ENCODE assay signal across 18 mouse cellular contexts in genomic region chr4:124667476-124668033, GRCm38 (mm10). TPM values are rescaled to one million over a fixed set of nuclear protein-coding genes. Genes with fewer than 3 reads are reported as not detected.
DNase-seq lines count a peak whose midpoint lies in the region; ATAC-seq and TF ChIP-seq lines count a peak whose summit lies in the region.
"Had no signal": no experiment of that assay in that cellular context is flagged by ENCODE, and none has a peak within 500 bp of the region (broad histone marks: within the 10 kb centered on the region; RNA-seq: fewer than 3 reads in every experiment).

No protein-coding gene starts in this region.

- peaks cover 58% of the 10 kb centered on the region for H3K4me1 ChIP-seq in forebrain, embryonic 12.5 days
- peaks cover 14% of the 10 kb centered on the region for H3K4me1 ChIP-seq in forebrain, postnatal 0 days (ENCODE audit: insufficient read depth)
- H3K4me1 ChIP-seq in midbrain, embryonic 10.5 days: peaks cover 80% of the 10 kb centered on the region
- H3K4me1 ChIP-seq in midbrain, embryonic 15.5 days: peaks cover 36% of the 10 kb centered on the region
- H3K4me1 ChIP-seq in hindbrain, embryonic 12.5 days: peaks cover 51% of the 10 kb centered on the region
- peaks cover 20% of the 10 kb centered on the region for H3K4me1 ChIP-seq in neural tube, embryonic 14.5 days (ENCODE audit: control insufficient read depth, insufficient read depth, low read length)

- no peak for DNase-seq in forebrain, postnatal 0 days
- DNase-seq in midbrain, embryonic 10.5 days (ENCODE audit: low spot score): peak; percentile 53
- DNase-seq in ovary, postnatal 14 days (ENCODE audit: low spot score): no peak
- DNase-seq: cerebellum, adult 2 months; gastrocnemius, postnatal 25 days; heart, postnatal 14 days; lung, embryonic 14.5 days; thymus, postnatal 36 days had no signal

- ATAC-seq in forebrain, embryonic 12.5 days (ENCODE audit: low FRiP score): no peak; the same call in 1 of the 2 replicates
- ATAC-seq in forebrain, postnatal 0 days: no peak
- ATAC-seq in midbrain, embryonic 15.5 days (replicated peaks): no peak
- peak; percentile 30 for ATAC-seq in hindbrain, embryonic 12.5 days (ENCODE audit: low FRiP score)
- no peak for ATAC-seq in neural tube, embryonic 14.5 days (ENCODE audit: low read depth)

- no peak for TF ChIP-seq CTCF in forebrain, postnatal 0 days (IDR thresholded peaks at IDR 0.05; ENCODE audit: low read depth)

- no peak overlapping the region for H3K4me3 ChIP-seq in forebrain, embryonic 12.5 days (replicated peaks)
- no peak overlapping the region for H3K4me3 ChIP-seq in forebrain, postnatal 0 days (ENCODE audit: low read depth, low read length)
- peak overlapping the region; percentile 46 for H3K4me3 ChIP-seq in midbrain, embryonic 10.5 days
- H3K4me3 ChIP-seq in midbrain, embryonic 15.5 days: no peak overlapping the region
- no peak overlapping the region for H3K4me3 ChIP-seq in hindbrain, embryonic 12.5 days
- no peak overlapping the region for H3K4me3 ChIP-seq in neural tube, embryonic 14.5 days (ENCODE audit: low read depth, low read length)
- H3K4me3 ChIP-seq: embryonic facial prominence, embryonic 15.5 days had no signal

- no peaks in the 10 kb centered on the region for H3K9me3 ChIP-seq in forebrain, embryonic 12.5 days
- H3K9me3 ChIP-seq in forebrain, postnatal 0 days (ENCODE audit: low read length): no peaks in the 10 kb centered on the region
- no peaks in the 10 kb centered on the region for H3K9me3 ChIP-seq in midbrain, embryonic 10.5 days (replicated peaks)
- H3K9me3 ChIP-seq in midbrain, embryonic 15.5 days: no peaks in the 10 kb centered on the region
- H3K9me3 ChIP-seq in hindbrain, embryonic 12.5 days (replicated peaks): no peaks in the 10 kb centered on the region
- H3K9me3 ChIP-seq in neural tube, embryonic 14.5 days (ENCODE audit: control insufficient read depth, low read length): no peaks in the 10 kb centered on the region
- H3K9me3 ChIP-seq: embryonic facial prominence, embryonic 15.5 days had no signal

- peak overlapping the region; percentile 38; the same call in 1 of the 2 replicates for H3K9ac ChIP-seq in forebrain, embryonic 12.5 days
- H3K9ac ChIP-seq in forebrain, postnatal 0 days: no peak overlapping the region
- no peak overlapping the region for H3K9ac ChIP-seq in midbrain, embryonic 15.5 days
- H3K9ac ChIP-seq in hindbrain, embryonic 12.5 days: peak overlapping the region; percentile 38; the same call in 1 of the 2 replicates
- H3K9ac ChIP-seq in neural tube, embryonic 14.5 days (replicated peaks; ENCODE audit: low read depth, low read length): no peak overlapping the region; the same call in 1 of the 2 replicates
- H3K9ac ChIP-seq: embryonic facial prominence, embryonic 15.5 days; lung, embryonic 14.5 days had no signal

- 11% methylated on average over 14 of the region's 14 CpGs for WGBS in forebrain, embryonic 12.5 days
- 35% methylated on average over 14 of the region's 14 CpGs for WGBS in forebrain, postnatal 0 days
- 11% methylated on average over 14 of the region's 14 CpGs for WGBS in midbrain, embryonic 10.5 days
- WGBS in midbrain, embryonic 15.5 days: 20% methylated on average over 14 of the region's 14 CpGs
- 19% methylated on average over 14 of the region's 14 CpGs for WGBS in hindbrain, embryonic 12.5 days
- WGBS in neural tube, embryonic 14.5 days: 12% methylated on average over 14 of the region's 14 CpGs

- H3K36me3 ChIP-seq in forebrain, embryonic 12.5 days (replicated peaks): no peaks in the 10 kb centered on the region
- no peaks in the 10 kb centered on the region for H3K36me3 ChIP-seq in forebrain, postnatal 0 days (ENCODE audit: insufficient read depth)
- H3K36me3 ChIP-seq in midbrain, embryonic 10.5 days: no peaks in the 10 kb centered on the region
- H3K36me3 ChIP-seq in midbrain, embryonic 15.5 days (replicated peaks): no peaks in the 10 kb centered on the region
- no peaks in the 10 kb centered on the region for H3K36me3 ChIP-seq in hindbrain, embryonic 12.5 days
- no peaks in the 10 kb centered on the region for H3K36me3 ChIP-seq in neural tube, embryonic 14.5 days (ENCODE audit: control insufficient read depth, insufficient read depth, low read length)
- H3K36me3 ChIP-seq: embryonic facial prominence, embryonic 15.5 days had no signal

- H3K4me2 ChIP-seq in forebrain, embryonic 12.5 days: peak overlapping the region; percentile 34
- H3K4me2 ChIP-seq in forebrain, postnatal 0 days (ENCODE audit: low read depth): no peak overlapping the region
- H3K4me2 ChIP-seq in midbrain, embryonic 15.5 days: no peak overlapping the region; the same call in 1 of the 2 replicates
- H3K4me2 ChIP-seq in hindbrain, embryonic 12.5 days (replicated peaks): peak overlapping the region; percentile 30
- no peak overlapping the region for H3K4me2 ChIP-seq in neural tube, embryonic 14.5 days (ENCODE audit: low read depth, low read length)
- H3K4me2 ChIP-seq: embryonic facial prominence, embryonic 15.5 days; liver, embryonic 11.5 days; lung, embryonic 14.5 days had no signal

- peaks cover 93% of the 10 kb centered on the region for H3K27me3 ChIP-seq in forebrain, embryonic 12.5 days
- H3K27me3 ChIP-seq in forebrain, postnatal 0 days (ENCODE audit: insufficient read depth, low read length): no peaks in the 10 kb centered on the region
- peaks cover 97% of the 10 kb centered on the region for H3K27me3 ChIP-seq in midbrain, embryonic 10.5 days (ENCODE audit: low read depth, poor library complexity, severe bottlenecking)
- peaks cover 1% of the 10 kb centered on the region; the same call in 1 of the 2 replicates for H3K27me3 ChIP-seq in midbrain, embryonic 15.5 days (replicated peaks)
- H3K27me3 ChIP-seq in hindbrain, embryonic 12.5 days: peaks cover 63% of the 10 kb centered on the region
- H3K27me3 ChIP-seq in neural tube, embryonic 14.5 days (ENCODE audit: control insufficient read depth, insufficient read depth, low read length): peaks cover 7% of the 10 kb centered on the region

- peak overlapping the region; percentile 66 for H3K27ac ChIP-seq in forebrain, embryonic 12.5 days
- no peak overlapping the region for H3K27ac ChIP-seq in forebrain, postnatal 0 days (ENCODE audit: low read depth, low read length)
- H3K27ac ChIP-seq in midbrain, embryonic 10.5 days (replicated peaks): peak overlapping the region; percentile 90
- H3K27ac ChIP-seq in midbrain, embryonic 15.5 days: no peak overlapping the region
- H3K27ac ChIP-seq in hindbrain, embryonic 12.5 days: peak overlapping the region; percentile 86
- peak overlapping the region; percentile 34; the same call in 1 of the 2 replicates for H3K27ac ChIP-seq in neural tube, embryonic 14.5 days (ENCODE audit: low read depth, low read length)
- H3K27ac ChIP-seq: embryonic facial prominence, embryonic 15.5 days; macrophage had no signal

RNA-seq across cellular contexts. Expression of gene Pou3f1, which starts 10.9 kb away (rescaled TPM):
- 16.0 and 21.6 TPM in 2 replicates for polyA plus RNA-seq in forebrain, embryonic 12.5 days (2016; fragmentation: Nextera tagmentation; extraction: Ambion mirVana)
- 19.7 and 30.5 TPM in 2 replicates for total RNA-seq in forebrain, postnatal 0 days (2014; rRNA removed)
- polyA plus RNA-seq in forebrain, postnatal 0 days (2015; fragmentation: Nextera tagmentation; extraction: Ambion mirVana): 20.2 and 31.1 TPM in 2 replicates
- polyA plus RNA-seq in midbrain, embryonic 10.5 days (2016; fragmentation: Nextera tagmentation; extraction: Ambion mirVana): 13.8 and 18.2 TPM in 2 replicates
- polyA plus RNA-seq in midbrain, embryonic 15.5 days (2015; fragmentation: Nextera tagmentation; extraction: Ambion mirVana): 16.8 and 22.6 TPM in 2 replicates
- 24.2 and 24.4 TPM in 2 replicates for polyA plus RNA-seq in hindbrain, embryonic 12.5 days (2016; fragmentation: Nextera tagmentation; extraction: Ambion mirVana)
- polyA plus RNA-seq in neural tube, embryonic 14.5 days (2014; fragmentation: Nextera tagmentation; extraction: Ambion mirVana): 6.7 and 7.8 TPM in 2 replicates

RNA-seq across cellular contexts. Expression of gene Utp11, which starts 25.8 kb away (rescaled TPM):
- 63.8 and 64.0 TPM in 2 replicates for polyA plus RNA-seq in forebrain, embryonic 12.5 days (2016; fragmentation: Nextera tagmentation; extraction: Ambion mirVana)
- 14.2 and 16.2 TPM in 2 replicates for total RNA-seq in forebrain, postnatal 0 days (2014; rRNA removed)
- 30.9 and 33.0 TPM in 2 replicates for polyA plus RNA-seq in forebrain, postnatal 0 days (2015; fragmentation: Nextera tagmentation; extraction: Ambion mirVana)
- polyA plus RNA-seq in midbrain, embryonic 10.5 days (2016; fragmentation: Nextera tagmentation; extraction: Ambion mirVana): 63.6 and 68.0 TPM in 2 replicates
- 36.8 and 41.8 TPM in 2 replicates for polyA plus RNA-seq in midbrain, embryonic 15.5 days (2015; fragmentation: Nextera tagmentation; extraction: Ambion mirVana)
- polyA plus RNA-seq in hindbrain, embryonic 12.5 days (2016; fragmentation: Nextera tagmentation; extraction: Ambion mirVana): 60.7 and 68.8 TPM in 2 replicates
- polyA plus RNA-seq in neural tube, embryonic 14.5 days (2014; fragmentation: Nextera tagmentation; extraction: Ambion mirVana): 33.9 and 39.2 TPM in 2 replicates

RNA-seq across cellular contexts. Expression of gene Fhl3, which starts 32.9 kb away (rescaled TPM):
- polyA plus RNA-seq in forebrain, embryonic 12.5 days (2016; fragmentation: Nextera tagmentation; extraction: Ambion mirVana): 2.2 TPM in 2 replicates
- 2.5 and 3.0 TPM in 2 replicates for total RNA-seq in forebrain, postnatal 0 days (2014; rRNA removed)
- 1.4 and 2.0 TPM in 2 replicates for polyA plus RNA-seq in forebrain, postnatal 0 days (2015; fragmentation: Nextera tagmentation; extraction: Ambion mirVana)
- polyA plus RNA-seq in midbrain, embryonic 10.5 days (2016; fragmentation: Nextera tagmentation; extraction: Ambion mirVana): 4.6 and 5.8 TPM in 2 replicates
- 1.6 and 2.2 TPM in 2 replicates for polyA plus RNA-seq in midbrain, embryonic 15.5 days (2015; fragmentation: Nextera tagmentation; extraction: Ambion mirVana)
- polyA plus RNA-seq in hindbrain, embryonic 12.5 days (2016; fragmentation: Nextera tagmentation; extraction: Ambion mirVana): 3.3 and 6.8 TPM in 2 replicates
- 0.60 and 1.5 TPM in 2 replicates for polyA plus RNA-seq in neural tube, embryonic 14.5 days (2014; fragmentation: Nextera tagmentation; extraction: Ambion mirVana)

RNA-seq across cellular contexts. Expression of gene Sf3a3, which starts 47.0 kb away (rescaled TPM):
- polyA plus RNA-seq in forebrain, embryonic 12.5 days (2016; fragmentation: Nextera tagmentation; extraction: Ambion mirVana): 203 and 204 TPM in 2 replicates
- 46.3 and 54.4 TPM in 2 replicates for total RNA-seq in forebrain, postnatal 0 days (2014; rRNA removed)
- polyA plus RNA-seq in forebrain, postnatal 0 days (2015; fragmentation: Nextera tagmentation; extraction: Ambion mirVana): 68.3 and 84.1 TPM in 2 replicates
- 247 and 256 TPM in 2 replicates for polyA plus RNA-seq in midbrain, embryonic 10.5 days (2016; fragmentation: Nextera tagmentation; extraction: Ambion mirVana)
- 110 and 112 TPM in 2 replicates for polyA plus RNA-seq in midbrain, embryonic 15.5 days (2015; fragmentation: Nextera tagmentation; extraction: Ambion mirVana)
- 157 and 164 TPM in 2 replicates for polyA plus RNA-seq in hindbrain, embryonic 12.5 days (2016; fragmentation: Nextera tagmentation; extraction: Ambion mirVana)
- polyA plus RNA-seq in neural tube, embryonic 14.5 days (2014; fragmentation: Nextera tagmentation; extraction: Ambion mirVana): 89.9 and 93.2 TPM in 2 replicates

RNA-seq across cellular contexts. Expression of gene 3100002H09Rik, which starts 57.0 kb away (rescaled TPM):
- 0.47 and 0.74 TPM in 2 replicates for polyA plus RNA-seq in forebrain, embryonic 12.5 days (2016; fragmentation: Nextera tagmentation; extraction: Ambion mirVana)
- 0.23 TPM in 1 of 2 replicates, not detected in the other for total RNA-seq in forebrain, postnatal 0 days (2014; rRNA removed)
- polyA plus RNA-seq in forebrain, postnatal 0 days (2015; fragmentation: Nextera tagmentation; extraction: Ambion mirVana): 0.18 TPM in 1 of 2 replicates, not detected in the other
- 0.73 and 1.9 TPM in 2 replicates for polyA plus RNA-seq in midbrain, embryonic 10.5 days (2016; fragmentation: Nextera tagmentation; extraction: Ambion mirVana)
- polyA plus RNA-seq in midbrain, embryonic 15.5 days (2015; fragmentation: Nextera tagmentation; extraction: Ambion mirVana): 0.98 and 1.3 TPM in 2 replicates
- polyA plus RNA-seq in hindbrain, embryonic 12.5 days (2016; fragmentation: Nextera tagmentation; extraction: Ambion mirVana): 0.75 and 1.0 TPM in 2 replicates
- polyA plus RNA-seq in neural tube, embryonic 14.5 days (2014; fragmentation: Nextera tagmentation; extraction: Ambion mirVana): 0.32 TPM in 1 of 2 replicates, not detected in the other
- total RNA-seq: ES-E14; gastrocnemius, postnatal 25 days; heart, postnatal 14 days had no signal
- polyA plus RNA-seq: C2C12; cerebellum, adult 2 months; intestine, embryonic 14.5 days; liver, embryonic 11.5 days; lung, embryonic 14.5 days had no signal

Comparison
In these comparisons a context has a peak if more than half of its experiments do, and no peak if none do; other contexts are left out.
1. H3K27ac ChIP-seq: peak in forebrain, embryonic 12.5 days (single experiment), midbrain, embryonic 10.5 days (single experiment), hindbrain, embryonic 12.5 days (single experiment) and neural tube, embryonic 14.5 days (single experiment); none in forebrain, postnatal 0 days (single experiment) and midbrain, embryonic 15.5 days (single experiment).
2. H3K4me2 ChIP-seq: peak in forebrain, embryonic 12.5 days (single experiment) and hindbrain, embryonic 12.5 days (single experiment); none in forebrain, postnatal 0 days (single experiment), midbrain, embryonic 15.5 days (single experiment) and neural tube, embryonic 14.5 days (single experiment).
3. H3K9ac ChIP-seq: peak in forebrain, embryonic 12.5 days (single experiment) and hindbrain, embryonic 12.5 days (single experiment); none in forebrain, postnatal 0 days (single experiment), midbrain, embryonic 15.5 days (single experiment) and neural tube, embryonic 14.5 days (single experiment).